Mouse (Mus musculus): ENCODE data around the gene Psmb1.

GRCm38 (mm10) chr17:15517776-15518175 is 18.2 kb upstream of the Psmb1 start:
- TF ChIP-seq POLR2A (IDR thresholded peaks at IDR 0.05; ENCODE audit: insufficient read depth, low read depth, low read length) (no peak), CTCF (IDR thresholded peaks at IDR 0.05; ENCODE audit: insufficient read depth, low read depth, low read length) (no peak)
